Mouse (Mus musculus): Measurements from ENCODE around the gene Tmem221.

Gene Tmem221

GRCm38 (mm10) chr8:71558071-71558957 lies at the start of gene Tmem221:
Tmem221 (minus strand) TSS chr8:71558871.
- DNase-seq (ENCODE audit: low spot score), result no peak

DNA sequence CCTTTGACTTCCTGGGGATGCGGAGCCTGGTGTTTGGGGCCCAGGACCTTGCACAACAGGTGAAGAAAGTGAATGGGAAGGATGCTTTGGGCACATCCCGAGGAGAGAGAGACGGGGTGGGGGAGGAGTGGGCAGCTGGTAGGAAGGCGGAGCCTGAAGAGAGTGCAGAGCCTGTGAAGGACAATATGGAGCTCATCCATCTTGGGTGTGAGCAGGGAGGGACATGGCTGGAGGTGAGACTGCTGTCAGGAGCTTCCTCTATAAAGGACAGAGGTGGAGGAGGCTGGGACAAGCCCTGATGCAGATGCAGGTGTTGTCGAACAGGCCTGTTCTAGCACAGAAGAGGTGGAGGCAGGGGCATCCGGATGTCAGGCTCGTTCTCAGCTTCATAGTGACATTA lies 45.4 kb upstream of the Tmem221 start:
- DNase-seq (ENCODE audit: low spot score), result no peak

GRCm38 (mm10) chr8:71602666-71603334 lies 44.1 kb upstream of the Tmem221 start:
- peak; percentile 63 for DNase-seq (ENCODE audit: low spot score)

GRCm38 (mm10) chr8:71601939-71602665 lies 43.4 kb upstream of the Tmem221 start:
- peak; percentile 24 for DNase-seq (ENCODE audit: low spot score)

DNA sequence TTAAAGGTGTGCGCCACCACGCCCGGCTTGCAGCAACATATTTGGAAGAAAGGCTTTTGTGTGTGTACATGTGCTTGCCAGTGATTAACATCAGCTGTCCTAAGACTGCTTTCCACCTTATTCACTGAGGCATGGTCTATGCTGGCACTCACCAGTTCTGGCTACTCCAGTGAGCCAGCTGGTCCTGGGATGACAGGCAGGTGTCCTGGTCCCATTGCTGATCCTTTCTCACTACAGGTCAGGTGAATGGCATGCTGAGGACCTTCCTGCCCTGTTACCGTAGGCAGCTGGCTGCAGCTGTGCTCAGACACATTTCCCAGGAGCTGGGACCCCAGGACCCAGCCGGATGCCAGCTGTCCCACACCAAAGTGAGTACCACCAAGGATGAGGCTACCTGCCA lies 40.2 kb upstream of the Tmem221 start:
- DNase-seq (ENCODE audit: low spot score), result no peak

GRCm38 (mm10) chr8:71598375-71598774 lies 39.7 kb upstream of the Tmem221 start:
- DNase-seq (ENCODE audit: low spot score), result no peak

GRCm38 (mm10) chr8:71597451-71597850 lies 38.8 kb upstream of the Tmem221 start, which contains the start of gene Fam129c:
Fam129c (plus strand) TSS chr8:71597648.
- DNase-seq (ENCODE audit: low spot score), result no peak

DNA sequence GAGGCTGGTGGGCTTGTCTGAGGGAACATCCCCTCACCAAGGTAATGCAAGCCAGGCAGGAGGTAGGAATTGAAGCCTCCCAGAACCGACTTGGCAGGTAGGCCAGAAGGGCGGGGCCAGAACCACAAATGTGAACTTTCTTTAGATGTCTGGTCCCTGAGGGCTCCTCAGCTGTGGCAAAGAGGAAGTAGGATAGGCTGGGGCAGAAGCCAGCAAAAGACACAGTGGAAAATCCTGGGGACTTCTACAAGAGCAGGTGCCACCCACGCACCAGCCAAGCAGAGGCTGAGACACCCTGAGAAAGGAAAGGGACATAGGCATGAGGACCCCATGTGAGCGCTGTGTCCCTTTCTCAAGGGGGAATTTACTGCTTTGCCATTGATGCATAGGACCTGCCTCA lies 38.1 kb upstream of the Tmem221 start:
- no peak for DNase-seq (ENCODE audit: low spot score)

DNA sequence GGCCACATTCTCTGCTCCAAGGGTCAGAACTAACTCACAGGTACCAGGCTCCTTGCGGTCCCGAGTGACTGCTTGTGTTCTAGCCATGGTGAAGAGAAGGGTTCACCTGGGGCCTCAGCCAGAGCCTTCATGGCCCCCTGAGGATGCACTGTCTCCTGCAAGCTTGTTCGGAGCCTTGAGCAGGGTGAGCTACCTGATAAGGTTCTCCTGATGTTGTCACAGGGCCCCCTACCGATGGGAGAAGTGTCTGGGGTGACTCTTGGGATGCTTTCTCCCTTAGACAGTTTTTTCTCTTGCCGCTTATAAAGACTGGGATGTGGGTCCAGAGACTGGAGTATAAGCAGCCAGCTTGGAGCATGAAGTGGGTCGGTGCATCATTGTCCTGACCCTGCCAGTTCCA lies 37.7 kb upstream of the Tmem221 start:
- no peak for DNase-seq (ENCODE audit: low spot score)

DNA sequence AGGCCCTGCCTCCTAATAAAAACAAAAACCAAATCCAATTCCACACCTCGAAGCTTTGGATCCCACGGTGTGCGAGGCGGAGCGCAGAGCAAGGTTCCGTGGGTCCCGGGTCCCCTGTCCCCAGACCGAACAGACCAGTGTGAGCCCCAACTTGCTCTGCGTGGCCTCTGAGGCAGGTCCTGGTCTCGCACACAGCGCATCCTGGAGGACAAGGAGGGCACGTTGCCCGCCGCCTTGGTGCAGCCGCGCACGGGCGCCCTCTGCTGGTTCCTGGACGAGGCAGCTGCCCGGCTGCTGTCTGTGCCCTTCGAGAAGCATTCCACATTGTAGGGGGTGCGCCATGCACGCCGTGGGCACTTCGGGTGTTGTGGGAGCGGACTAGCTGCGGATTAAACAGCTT lies 37.2 kb upstream of the Tmem221 start:
- DNase-seq (ENCODE audit: low spot score), result peak; percentile 89

DNA sequence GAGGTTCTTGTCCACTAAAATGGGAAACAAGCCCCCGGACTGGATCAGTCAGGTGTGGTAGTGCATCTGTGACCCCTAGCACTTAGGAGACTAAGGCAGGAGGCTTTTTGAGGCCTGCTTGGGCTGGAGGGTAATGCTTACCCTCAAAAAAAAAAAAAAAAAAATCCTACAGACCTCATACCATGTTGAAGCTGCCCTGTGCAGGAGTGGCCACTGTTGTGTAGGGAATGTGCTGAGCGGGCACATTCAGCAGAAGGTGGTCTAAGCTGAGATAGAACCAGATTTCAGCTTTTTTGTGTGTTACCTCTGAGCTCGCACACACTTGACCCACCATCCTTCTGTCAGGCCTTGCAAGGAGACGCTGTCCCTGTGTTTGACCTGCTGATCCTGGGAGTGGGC lies 35.7 kb upstream of the Tmem221 start:
- DNase-seq (ENCODE audit: low spot score), result no peak

DNA sequence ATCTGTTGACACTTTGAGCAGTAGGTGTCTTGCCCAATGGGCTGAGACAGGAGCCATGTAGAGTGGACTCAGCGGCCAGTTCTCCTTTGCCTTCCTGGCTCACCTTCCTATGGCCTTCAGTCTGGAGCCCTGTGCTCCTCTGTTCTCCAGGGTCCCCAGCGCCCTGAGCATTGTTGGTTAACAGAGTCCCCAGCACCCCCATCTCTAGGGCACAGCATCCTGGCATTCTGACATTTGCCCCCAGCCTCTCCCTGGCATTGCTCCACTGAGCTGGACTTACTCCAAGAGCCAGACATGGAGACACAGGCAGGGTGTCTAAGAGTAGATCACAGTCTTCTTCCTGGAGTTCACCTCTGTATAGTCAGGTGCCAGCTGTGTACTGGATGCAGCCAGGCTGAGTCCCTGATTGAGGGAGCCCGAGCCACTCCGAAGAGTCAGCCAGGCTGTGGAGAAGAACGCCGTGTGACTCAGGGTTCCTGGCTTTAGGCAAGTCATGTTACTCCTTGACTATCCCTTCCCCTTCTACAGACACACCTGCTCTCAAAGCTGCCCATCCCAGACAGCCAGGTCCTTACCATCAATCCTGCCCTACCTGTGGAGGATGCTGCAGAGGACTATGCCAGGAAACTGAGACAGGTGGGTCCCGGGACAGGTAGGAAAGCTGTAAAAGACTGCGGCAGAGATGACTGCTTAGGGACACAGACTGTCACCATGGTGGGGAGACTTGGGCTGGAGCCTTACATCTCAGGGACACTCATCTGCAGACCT lies 35.1 kb upstream of the Tmem221 start:
- DNase-seq (ENCODE audit: low spot score), result no peak

DNA sequence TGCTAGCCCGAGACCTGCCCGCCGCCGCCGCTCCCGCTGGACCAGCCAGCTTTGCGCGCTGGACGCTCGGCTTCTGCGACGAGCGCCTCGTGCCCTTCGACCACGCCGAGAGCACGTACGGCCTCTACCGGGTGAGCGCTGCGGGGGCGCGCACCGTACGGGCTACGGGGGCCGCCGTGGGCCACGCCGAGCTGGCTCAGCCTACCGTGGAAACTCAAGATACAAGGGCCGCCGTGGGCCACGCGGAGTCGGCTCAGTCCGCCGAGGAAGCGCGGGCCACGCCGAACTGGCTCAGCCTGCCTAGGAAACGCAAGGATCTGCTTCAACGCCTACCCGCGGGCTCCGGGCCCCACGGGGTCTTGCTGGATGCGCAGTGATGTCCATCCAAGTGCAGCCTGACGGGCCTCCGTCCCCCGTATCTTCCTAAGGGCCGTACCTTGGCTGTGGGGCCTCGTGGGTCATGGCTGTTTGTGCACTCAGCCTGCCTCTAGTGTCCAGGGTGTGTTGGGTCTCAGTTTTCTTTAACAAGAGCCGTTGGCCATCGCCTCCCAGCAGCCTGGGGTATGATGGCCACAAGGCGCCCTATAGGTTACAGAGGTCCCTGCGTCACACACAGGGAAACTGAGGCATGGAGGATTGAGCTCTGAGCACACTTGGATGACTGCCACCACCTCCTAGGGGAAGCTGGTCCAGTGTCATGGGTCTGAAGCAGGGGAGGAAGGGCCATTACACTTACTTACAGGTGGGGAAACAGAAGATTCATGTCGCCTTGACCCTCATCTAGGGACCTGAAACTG lies 33.9 kb upstream of the Tmem221 start:
- no peak for DNase-seq (ENCODE audit: low spot score)

DNA sequence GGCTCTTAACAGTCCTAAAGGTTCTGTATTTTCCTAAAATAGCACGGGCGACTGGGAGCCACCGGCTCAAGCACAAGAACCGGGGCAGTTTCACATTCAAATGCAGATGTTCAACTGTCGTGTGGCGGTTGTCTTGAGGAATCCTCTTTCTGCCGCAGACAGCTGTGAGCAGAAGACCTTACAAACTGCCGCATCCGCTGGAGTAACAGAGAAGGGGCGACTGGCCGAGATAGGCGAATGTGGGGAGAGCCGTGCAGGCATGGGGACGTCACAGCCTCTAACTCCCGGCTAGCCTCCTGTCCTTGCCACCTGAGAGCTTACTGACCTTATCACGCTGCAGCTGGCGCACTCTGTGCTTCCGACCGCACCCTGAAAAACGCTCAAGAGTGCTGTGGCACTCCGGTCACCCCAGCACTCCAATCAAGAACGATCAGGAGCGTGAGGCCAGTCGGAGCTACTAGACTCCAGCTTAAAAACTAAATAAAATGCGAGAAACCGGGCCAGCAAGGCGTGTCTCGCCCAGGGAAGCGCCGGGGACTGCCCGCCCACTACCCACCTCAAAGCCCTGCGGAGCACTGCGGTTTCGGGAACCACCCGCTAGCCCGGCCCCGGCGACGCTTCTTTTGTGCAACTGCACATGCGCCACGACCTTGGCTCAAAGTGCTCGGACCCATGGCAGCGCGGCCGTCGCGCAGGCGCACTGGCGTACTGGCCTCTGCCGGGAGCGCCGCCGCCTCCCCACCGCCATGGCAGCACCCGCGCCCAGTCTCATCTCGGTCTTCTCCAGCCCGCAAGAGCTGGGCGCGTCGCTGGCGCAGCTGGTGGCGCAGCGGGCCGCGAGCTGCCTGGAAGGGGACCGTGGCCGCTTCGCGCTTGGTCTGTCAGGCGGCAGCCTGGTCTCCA lies 33.1 kb upstream of the Tmem221 start, which contains the start of gene Pgls:
TSS of gene Pgls (plus strand) at position 706 of the 903 bp plus-strand sequence.
- peak; percentile 97 for DNase-seq (ENCODE audit: low spot score)

GRCm38 (mm10) chr8:71591017-71591416 lies 32.3 kb upstream of the Tmem221 start:
- DNase-seq (ENCODE audit: low spot score), result no peak

DNA sequence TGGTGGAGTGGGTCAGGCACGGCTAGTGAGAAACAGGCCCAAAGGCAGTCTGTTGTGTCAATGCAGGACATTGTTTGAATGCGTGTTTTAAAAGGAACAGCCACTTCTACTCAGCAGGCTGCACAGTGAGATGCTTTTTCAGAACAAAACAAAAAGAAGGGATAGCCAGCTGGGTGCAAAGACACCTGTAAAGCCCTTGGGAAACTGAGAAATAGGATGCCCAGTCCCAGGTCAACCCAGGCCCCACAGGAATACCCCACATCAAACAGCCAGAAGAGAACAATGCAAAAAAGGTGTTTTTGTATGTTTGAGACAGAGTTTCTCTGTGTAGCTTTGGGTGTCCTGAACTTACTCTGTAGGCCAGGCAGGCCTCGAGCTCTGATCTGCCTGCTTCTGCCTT lies 30.1 kb upstream of the Tmem221 start:
- no peak for DNase-seq (ENCODE audit: low spot score)

DNA sequence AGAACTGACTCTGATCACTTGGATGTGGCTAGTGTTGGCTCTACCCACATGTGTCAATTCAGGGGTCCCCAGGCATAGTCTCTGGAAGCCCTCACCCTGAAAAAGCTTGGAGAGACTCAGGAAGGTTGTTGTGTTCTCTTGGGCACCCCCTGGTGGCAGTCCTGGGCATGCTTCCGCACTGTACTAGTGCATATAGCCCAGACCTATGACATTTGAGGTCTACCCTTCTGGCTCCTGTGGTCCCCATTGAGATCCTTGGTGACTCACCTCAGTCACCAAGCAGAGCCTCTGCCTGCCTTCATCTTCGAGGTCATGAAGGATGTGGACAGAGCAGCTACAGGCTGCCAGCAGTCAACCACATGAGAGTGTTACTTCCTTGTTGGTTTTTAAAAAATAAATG lies 28.2 kb upstream of the Tmem221 start:
- peak; percentile 47 for DNase-seq (ENCODE audit: low spot score)

- no peak for DNase-seq (ENCODE audit: low spot score)
These were observed 21.5 kb upstream of the Tmem221 start for GRCm38 (mm10) chr8:71580201-71580600.

DNA sequence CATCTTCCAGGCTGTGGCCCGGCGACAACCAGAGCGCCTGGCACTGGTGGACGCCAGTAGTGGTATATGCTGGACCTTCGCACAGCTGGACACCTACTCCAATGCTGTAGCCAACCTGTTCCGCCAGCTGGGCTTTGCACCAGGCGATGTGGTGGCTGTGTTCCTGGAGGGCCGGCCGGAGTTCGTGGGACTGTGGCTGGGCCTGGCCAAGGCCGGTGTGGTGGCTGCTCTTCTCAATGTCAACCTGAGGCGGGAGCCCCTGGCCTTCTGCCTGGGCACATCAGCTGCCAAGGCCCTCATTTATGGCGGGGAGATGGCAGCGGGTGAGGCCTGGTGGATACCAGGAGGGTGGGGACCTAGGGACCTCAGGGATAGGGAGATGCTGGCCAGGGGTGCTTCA lies 20.8 kb upstream of the Tmem221 start:
- no peak for DNase-seq (ENCODE audit: low spot score)

DNA sequence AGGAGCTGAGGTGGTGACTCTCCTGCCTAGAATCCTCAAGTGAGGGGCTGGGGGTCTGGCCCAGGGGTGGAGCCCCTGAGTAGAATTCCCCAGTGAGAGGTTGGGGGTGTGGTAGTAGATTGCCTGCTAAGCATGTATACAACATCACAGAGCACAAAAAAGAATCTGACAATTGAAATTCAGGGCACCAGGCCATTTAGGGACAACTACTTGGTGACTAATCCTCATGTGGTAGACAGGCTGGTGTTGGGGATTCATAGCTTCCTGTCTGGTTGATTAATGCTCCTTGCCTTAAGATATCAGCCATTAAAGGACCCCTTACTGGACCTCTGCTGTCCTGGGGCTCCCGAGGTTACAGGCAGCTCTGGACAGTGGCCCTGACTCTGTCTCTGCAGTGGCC lies 20.3 kb upstream of the Tmem221 start:
- DNase-seq (ENCODE audit: low spot score), result no peak

Measured in retina, embryonic 14.5 days (tissue).